Mouse (Mus musculus) kidney, adult 2 months (tissue): ENCODE results near the gene Lamtor1. TPM values are rescaled to one million over a fixed set of nuclear protein-coding genes. Genes with fewer than 3 reads are reported as not detected.

Experiments
- DNase-seq: peaks from one replicate; pipeline ENCODE4 v3.0.0; 2021
- H3K27ac ChIP-seq: fragments of 200-500 bp; 2 replicates; pipeline ENCODE4 v1.5.1; 2012; ENCODE audit warnings: low read depth, low read length, control low read depth, inconsistent platforms; ENCODE audit not compliant: insufficient read depth
- H3K27me3 ChIP-seq: fragments of 200-500 bp; replicated peaks from 2 replicates; pipeline ENCODE4 v1.6.1; 2012; ENCODE audit warnings: mild to moderate bottlenecking, moderate library complexity, low read length, inconsistent platforms; ENCODE audit not compliant: control insufficient read depth, insufficient read depth
- H3K36me3 ChIP-seq: fragments of 200-500 bp; 2 replicates; pipeline ENCODE4 v1.6.1; 2012; ENCODE audit warnings: mild to moderate bottlenecking, moderate library complexity, low read length, inconsistent platforms; ENCODE audit not compliant: control insufficient read depth, insufficient read depth
- H3K4me1 ChIP-seq: fragments of 200-500 bp; 2 replicates; pipeline ENCODE4 v1.6.1; 2011; ENCODE audit warnings: low read length; ENCODE audit not compliant: control insufficient read depth, insufficient read depth
- H3K4me3 ChIP-seq: fragments of 200-500 bp; 2 replicates; pipeline ENCODE4 v1.5.1; 2011; ENCODE audit warnings: mild to moderate bottlenecking, low read depth, low read length, control low read depth; ENCODE audit not compliant: insufficient read depth
- CTCF ChIP-seq: fragments of 200-500 bp; conservative IDR thresholded peaks from 2 replicates; pipeline ENCODE4 v1.5.1; 2011; ENCODE audit warnings: low read depth, mild to moderate bottlenecking, control low read depth, low read length, moderate library complexity, mixed read lengths; ENCODE audit not compliant: insufficient read depth, insufficient read length
- POLR2A ChIP-seq: fragments of 200-500 bp; IDR thresholded peaks from one replicate; pipeline ENCODE4 v1.6.1; 2011; ENCODE audit warnings: low read depth, low read length, control low read depth
- WGBS: fragments of 180-500 bp; shearing (Covaris S2); methylation state at CpG from one replicate; pipeline ENCODE4 v1.1.7; 2018; 5-methylcytosine and 5-hydroxymethylcytosine counted together
- polyA plus RNA-seq: library from polyadenylated mRNA; depleted of rRNA; stranded (reverse); fragments of >200 nt; gene quantifications from 2 replicates; pipeline ENCODE4 v1.2.3, GENCODE M21; 2012; rRNA removed

The Lamtor1 gene
- polyA plus RNA-seq: 255 and 267 TPM in 2 replicates

DNA sequence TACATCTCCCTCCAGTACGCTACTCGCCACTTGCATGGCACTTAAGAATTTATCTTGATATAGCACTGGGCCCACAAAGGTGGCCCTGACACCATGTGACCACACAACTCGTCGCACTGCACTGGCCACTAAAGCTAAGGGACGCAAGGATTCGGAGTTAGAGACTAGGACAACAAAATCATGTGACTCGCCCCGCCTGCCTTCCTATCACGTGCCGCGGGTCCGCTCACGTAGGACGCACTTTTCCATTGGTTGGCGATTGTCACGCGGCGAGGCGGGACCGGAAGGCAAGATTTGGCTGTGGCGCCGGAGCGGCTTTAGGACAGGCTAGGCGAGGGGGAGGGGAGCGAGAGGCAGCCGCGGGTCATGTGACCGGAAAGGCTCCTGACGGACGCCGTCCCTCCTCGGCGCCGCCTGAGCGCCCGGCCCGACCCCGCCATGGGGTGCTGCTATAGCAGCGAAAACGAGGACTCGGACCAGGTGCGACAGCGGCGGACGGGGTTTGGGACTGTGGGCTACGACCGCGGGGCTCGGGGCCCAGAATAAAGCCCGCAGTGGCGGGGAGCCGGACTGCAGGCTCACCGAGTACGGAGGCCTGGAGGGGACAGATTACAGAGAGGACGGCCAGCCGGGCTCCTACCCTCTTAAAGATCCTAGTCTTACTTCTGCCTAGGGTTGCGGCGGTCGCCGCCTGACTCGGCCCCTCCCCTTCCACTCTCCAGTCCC lies at the start of gene Lamtor1:
TSS of gene Lamtor1 (plus strand) at position 344 of the 726 bp plus-strand sequence.
- peaks cover 17% of the 10 kb centered on the region for H3K4me1 ChIP-seq
- DNase-seq: peak; percentile 100
- H3K4me3 ChIP-seq: peak within 1 kb of the TSS; percentile 62
- H3K36me3 ChIP-seq: no peaks in the 10 kb centered on the region
- peak within 1 kb of the TSS; percentile 94 for H3K27ac ChIP-seq
- WGBS: under 1% methylated on average over 61 of the region's 61 CpGs
- no peaks in the 10 kb centered on the region for H3K27me3 ChIP-seq
- peak; percentile 88 for TF ChIP-seq POLR2A
- no peak for TF ChIP-seq CTCF

DNA sequence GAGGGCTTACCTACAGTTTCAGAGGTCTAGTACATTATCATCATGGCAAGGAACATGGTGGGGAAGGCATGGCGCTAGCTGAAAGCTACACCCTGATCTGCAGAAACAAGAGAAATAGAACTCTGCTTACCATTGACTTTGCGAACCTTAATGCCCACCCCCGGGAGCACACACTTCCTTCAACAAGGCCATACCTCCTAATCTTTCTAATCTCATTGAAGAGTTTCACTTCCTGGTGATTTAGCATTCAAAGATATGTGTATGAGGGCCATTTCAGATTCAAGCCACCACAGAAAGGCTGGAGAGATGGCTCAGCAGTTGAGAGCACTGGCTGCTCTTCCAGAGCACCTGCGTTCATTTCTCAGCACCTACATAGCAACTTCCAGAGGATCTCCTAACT lies 48.6 kb upstream of the Lamtor1 start, which contains the start of gene Folr2:
TSS of gene Folr2 (minus strand) at position 101 of the 400 bp plus-strand sequence.
- TF ChIP-seq POLR2A (no peak), CTCF (no peak)
- Histone ChIP-seq H3K27me3 (no peaks in the 10 kb centered on the region), H3K27ac (no peak within 1 kb of the TSS), H3K4me3 (no peak within 1 kb of the TSS), H3K36me3 (peaks cover 3% of the 10 kb centered on the region; the same call in 1 of the 2 replicates), H3K4me1 (peaks cover 2% of the 10 kb centered on the region; the same call in 1 of the 2 replicates)
- WGBS: 89% methylated on average over 4 of the region's 4 CpGs
- no peak for DNase-seq

DNA sequence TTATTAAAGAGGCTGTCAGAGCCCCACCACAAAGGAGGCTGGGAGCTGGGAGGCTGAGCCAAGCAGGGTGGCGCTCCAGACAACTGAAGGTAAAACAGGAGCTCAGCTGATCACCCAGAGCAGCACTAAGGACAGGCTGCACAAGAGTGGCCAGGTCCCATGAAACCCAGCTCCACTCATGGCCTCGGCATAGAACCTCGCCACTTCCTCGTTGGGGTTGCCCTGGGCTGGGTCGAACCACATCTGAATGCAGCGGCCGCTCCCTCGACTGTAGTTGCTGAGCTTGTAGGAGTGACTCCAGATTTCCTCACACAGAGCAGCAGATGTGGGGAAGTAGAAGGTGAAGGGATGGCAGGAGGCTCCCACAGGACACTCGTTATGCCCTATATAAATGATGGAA lies 47.3 kb upstream of the Lamtor1 start:
- Histone ChIP-seq H3K4me3 (no peak overlapping the region), H3K27me3 (no peaks in the 10 kb centered on the region), H3K36me3 (peaks cover 3% of the 10 kb centered on the region; the same call in 1 of the 2 replicates), H3K4me1 (peaks cover 2% of the 10 kb centered on the region; the same call in 1 of the 2 replicates), H3K27ac (no peak overlapping the region)
- no peak for TF ChIP-seq POLR2A
- no peak for TF ChIP-seq CTCF
- 70% methylated on average over 9 of the region's 9 CpGs for WGBS
- no peak for DNase-seq

DNA sequence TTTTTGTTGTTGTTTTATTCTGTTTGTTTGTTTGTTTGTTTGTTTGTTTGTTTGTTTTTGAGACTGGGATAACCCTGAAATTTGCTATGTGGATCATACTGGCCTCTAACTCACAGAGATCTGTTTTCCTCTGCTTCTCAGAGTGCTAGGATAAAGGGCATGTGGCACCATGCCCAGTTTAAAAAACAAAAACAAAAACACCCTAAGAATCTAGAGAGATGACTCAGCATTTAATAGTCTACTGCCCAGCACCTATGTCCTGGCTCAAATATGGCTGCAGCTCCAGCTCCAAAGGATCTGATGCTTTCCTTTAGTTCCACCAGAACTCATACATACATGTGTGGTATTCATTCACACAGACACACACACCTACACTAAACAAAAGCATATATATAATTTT lies 44.7 kb upstream of the Lamtor1 start:
- H3K4me3 ChIP-seq: no peak overlapping the region
- H3K36me3 ChIP-seq: peaks cover 3% of the 10 kb centered on the region; the same call in 1 of the 2 replicates
- no peaks in the 10 kb centered on the region for H3K27me3 ChIP-seq
- H3K27ac ChIP-seq: peak overlapping the region; percentile 52; the same call in 1 of the 2 replicates
- peaks cover 4% of the 10 kb centered on the region; the same call in 1 of the 2 replicates for H3K4me1 ChIP-seq
- DNase-seq: peak; percentile 90
- TF ChIP-seq CTCF (no peak), POLR2A (no peak)

DNA sequence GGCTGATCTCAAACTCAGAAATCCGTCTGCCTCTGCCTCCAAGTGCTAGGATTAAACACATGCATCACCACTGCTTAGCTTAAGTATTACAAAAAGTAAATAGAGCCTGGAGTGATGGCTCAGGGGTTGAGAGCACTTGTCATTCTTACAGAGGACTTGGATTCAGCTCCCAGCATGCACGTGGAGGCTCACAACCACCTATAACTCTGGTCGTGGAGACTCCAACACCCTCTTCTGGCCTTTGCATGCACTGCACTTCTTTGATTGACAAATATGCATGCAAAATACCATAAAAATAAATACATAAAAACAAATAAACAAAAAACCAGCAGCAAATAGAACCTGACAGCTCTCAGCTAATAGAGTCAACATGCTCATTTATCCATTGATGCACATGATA lies 43.4 kb upstream of the Lamtor1 start:
- Histone ChIP-seq H3K4me3 (no peak overlapping the region), H3K27ac (no peak overlapping the region), H3K36me3 (peaks cover 3% of the 10 kb centered on the region; the same call in 1 of the 2 replicates), H3K4me1 (peaks cover 4% of the 10 kb centered on the region; the same call in 1 of the 2 replicates), H3K27me3 (no peaks in the 10 kb centered on the region)
- 77% methylated on average over 3 of the region's 3 CpGs for WGBS
- TF ChIP-seq CTCF (0 out of 2 replicates have a peak, but pooled peaks have one; percentile 7), POLR2A (no peak)
- no peak for DNase-seq

DNA sequence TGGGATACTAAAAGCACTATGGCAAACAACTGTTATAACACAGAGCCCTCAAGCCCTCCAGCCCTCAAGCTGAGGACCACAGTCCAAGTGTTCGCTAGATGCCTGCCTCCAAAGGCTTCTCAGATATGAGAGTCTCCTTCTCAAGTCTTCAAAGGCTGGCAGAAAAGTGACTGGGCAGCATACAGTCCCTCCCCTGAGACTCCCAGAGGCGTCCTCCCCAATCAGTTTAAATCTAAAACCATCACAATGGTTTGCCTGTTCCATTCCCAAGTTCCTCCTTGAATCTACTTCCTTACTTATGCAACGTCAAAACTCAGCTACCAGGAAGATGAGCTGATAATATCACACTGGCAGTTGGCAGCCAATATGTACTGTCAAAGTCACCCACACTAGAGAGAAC lies 42.3 kb upstream of the Lamtor1 start, which contains the start of gene Anapc15:
TSS of gene Anapc15 (plus strand) at position 301 of the 400 bp plus-strand sequence.
- no peak within 1 kb of the TSS for H3K4me3 ChIP-seq
- H3K36me3 ChIP-seq: peaks cover 2% of the 10 kb centered on the region; the same call in 1 of the 2 replicates
- H3K27ac ChIP-seq: no peak within 1 kb of the TSS
- WGBS: 64% methylated on average over 3 of the region's 3 CpGs
- no peak for DNase-seq
- TF ChIP-seq CTCF (no peak), POLR2A (no peak)
- peaks cover 8% of the 10 kb centered on the region; the same call in 1 of the 2 replicates for H3K4me1 ChIP-seq
- H3K27me3 ChIP-seq: no peaks in the 10 kb centered on the region

DNA sequence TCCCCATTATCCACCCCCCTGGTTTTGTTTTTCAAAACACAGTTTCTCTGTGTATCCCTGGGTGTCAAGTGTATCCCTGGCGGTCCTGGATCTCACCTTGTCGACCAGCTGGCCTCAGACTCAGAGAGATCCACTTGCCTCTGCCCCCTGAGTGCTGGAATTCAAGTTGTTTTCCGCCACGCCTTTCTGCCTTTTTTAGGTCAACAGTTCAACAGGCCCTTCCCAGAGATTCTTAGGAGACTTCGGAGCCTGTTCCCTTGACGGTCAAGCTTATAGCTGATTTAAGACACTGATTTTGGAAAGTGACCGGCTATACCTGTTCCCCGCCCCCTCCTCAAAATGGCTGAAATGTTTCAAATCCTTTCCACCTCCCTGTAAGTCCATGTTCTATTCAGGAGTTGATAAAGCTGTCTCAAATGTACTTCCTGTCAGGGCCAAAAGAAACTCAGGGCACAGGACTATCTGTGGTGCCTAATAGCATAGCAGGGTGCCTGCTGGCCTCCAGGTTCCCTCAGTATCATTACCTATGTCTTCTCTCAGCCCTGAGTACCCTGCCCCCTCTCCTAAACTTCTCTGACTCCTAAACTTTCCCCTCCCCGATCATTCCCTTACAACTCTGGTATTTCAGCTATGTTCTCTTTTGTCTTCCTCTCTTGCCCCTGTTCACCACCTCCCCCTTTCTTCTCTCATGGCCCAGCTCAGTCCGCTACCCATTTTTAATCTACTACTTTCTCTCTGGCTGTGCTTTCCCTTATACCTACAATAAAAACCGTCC lies 39.0 kb upstream of the Lamtor1 start:
- Histone ChIP-seq H3K4me1 (peaks cover 14% of the 10 kb centered on the region; the same call in 1 of the 2 replicates), H3K4me3 (no peak overlapping the region), H3K27ac (no peak overlapping the region; the same call in 1 of the 2 replicates), H3K27me3 (no peaks in the 10 kb centered on the region), H3K36me3 (peaks cover 2% of the 10 kb centered on the region; the same call in 1 of the 2 replicates)
- TF ChIP-seq POLR2A (no peak), CTCF (no peak)
- 70% methylated on average over 11 of the region's 11 CpGs for WGBS
- peak; percentile 61 for DNase-seq
